In the genomic region with DNA sequence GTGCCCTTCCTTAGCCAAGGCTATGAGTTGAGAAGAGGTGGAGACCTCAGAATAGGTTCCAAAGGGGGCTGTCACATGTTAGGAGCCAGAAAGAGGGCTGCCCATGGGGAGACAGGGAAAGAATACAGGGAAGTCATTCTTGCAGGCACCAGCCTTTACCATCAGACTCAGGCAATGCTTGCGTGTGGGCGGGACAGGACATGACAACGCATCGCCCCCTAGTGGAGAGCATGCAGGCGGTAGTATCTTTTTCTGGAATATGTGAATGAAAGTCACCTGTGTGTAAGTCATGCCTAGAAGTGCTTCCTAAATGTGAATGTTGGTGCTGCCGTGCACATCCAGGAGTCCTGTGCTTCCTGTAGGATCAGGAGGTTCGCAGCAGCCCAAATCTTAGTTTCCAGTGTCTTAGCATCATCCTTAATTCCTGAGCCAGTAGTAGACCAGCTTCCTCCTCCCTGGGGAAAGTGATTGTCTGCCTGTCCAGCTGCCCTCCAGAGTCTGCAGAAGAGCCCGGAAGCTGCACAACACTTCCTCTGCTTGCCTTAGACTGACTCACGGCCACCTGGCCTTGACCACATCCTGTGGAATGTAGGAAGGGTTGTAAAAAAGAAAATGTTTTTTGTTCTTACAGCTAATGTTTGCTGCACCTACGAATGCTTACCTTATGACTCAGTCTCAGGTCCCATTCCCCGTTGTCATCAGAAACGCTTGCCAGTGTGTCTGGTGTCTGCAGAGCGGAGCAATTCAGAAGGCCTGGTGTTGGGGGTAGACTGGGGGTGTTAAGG, we compare ENCODE assay signal across 8 mouse cellular contexts. TPM values are rescaled to one million over a fixed set of nuclear protein-coding genes. Genes with fewer than 3 reads are reported as not detected.
DNase-seq lines count a peak whose midpoint lies in the region; ATAC-seq and TF ChIP-seq lines count a peak whose summit lies in the region.

No protein-coding gene starts in this region.

- peak; percentile 78 for TF ChIP-seq CTCF in gastrocnemius, adult 2 months (IDR thresholded peaks at IDR 0.05)

- H3K4me3 ChIP-seq in gastrocnemius, adult 2 months, result no peak overlapping the region
- H3K4me3 ChIP-seq in limb, embryonic 15.5 days, result no peak overlapping the region
- no peak overlapping the region for H3K4me3 ChIP-seq in stomach, embryonic 15.5 days (replicated peaks)

- no peak overlapping the region for H3K27ac ChIP-seq in gastrocnemius, adult 2 months
- H3K27ac ChIP-seq in limb, embryonic 15.5 days, result no peak overlapping the region
- peak overlapping the region; percentile 16; the same call in 1 of the 2 replicates for H3K27ac ChIP-seq in stomach, embryonic 15.5 days

- no peak overlapping the region for H3K9ac ChIP-seq in limb, embryonic 15.5 days
- H3K9ac ChIP-seq in stomach, embryonic 15.5 days, result no peak overlapping the region

- H3K9me3 ChIP-seq in limb, embryonic 15.5 days, result no peaks in the 10 kb centered on the region
- no peaks in the 10 kb centered on the region for H3K9me3 ChIP-seq in stomach, embryonic 15.5 days

- no peak overlapping the region for H3K4me2 ChIP-seq in limb, embryonic 15.5 days
- H3K4me2 ChIP-seq in stomach, embryonic 15.5 days, result no peak overlapping the region

- intact Hi-C loops in gastrocnemius, adult 2 months (cut with DNase I), result loop anchor here (1.0 to 5.0 kb wide), 2 partner anchors 109 to 130 kb away; no protein-coding TSS in a partner anchor

- DNase-seq in ovary, postnatal 10 days (ENCODE audit: low spot score), result peak; percentile 9
- DNase-seq in ovary, adult 18-20 months (ENCODE audit: low spot score), result no peak
- DNase-seq in cerebellum, postnatal 36 days, result peak; percentile 70 to 75
- peak; percentile 70 for DNase-seq in gastrocnemius, adult 2 months
- peak; percentile 67 for DNase-seq in kidney, adult 9 months
- peak; percentile 56 to 65 for DNase-seq in natural killer cell, adult 2 months (ENCODE audit: low spot score in 2 of 2)

- WGBS in limb, embryonic 15.5 days, result 39% methylated on average over 13 of the region's 13 CpGs
- 47% methylated on average over 13 of the region's 13 CpGs for WGBS in stomach, embryonic 15.5 days

- H3K36me3 ChIP-seq in limb, embryonic 15.5 days, result peaks cover 70% of the 10 kb centered on the region
- H3K36me3 ChIP-seq in stomach, embryonic 15.5 days, result peaks cover 21% of the 10 kb centered on the region

- H3K4me1 ChIP-seq in limb, embryonic 15.5 days, result peaks cover 9% of the 10 kb centered on the region; the same call in 1 of the 2 replicates
- H3K4me1 ChIP-seq in stomach, embryonic 15.5 days, result no peaks in the 10 kb centered on the region

- no peaks in the 10 kb centered on the region for H3K27me3 ChIP-seq in limb, embryonic 15.5 days
- H3K27me3 ChIP-seq in stomach, embryonic 15.5 days (replicated peaks), result no peaks in the 10 kb centered on the region

- 0 out of 2 replicates have a peak, but pooled peaks have one; percentile 45 for ATAC-seq in limb, embryonic 15.5 days (ENCODE audit: insufficient number of reproducible peaks, low FRiP score, low TSS enrichment, low read depth)
- ATAC-seq in stomach, embryonic 15.5 days (ENCODE audit: insufficient read depth, low FRiP score, low read depth), result peak; percentile 44; the same call in 1 of the 2 replicates

RNA-seq across cellular contexts. Expression of a gene that starts 35.3 kb away (rescaled TPM):
- not detected for total RNA-seq in gastrocnemius, adult 2 months (2021)
- 2.0 and 3.5 TPM in 2 replicates for polyA plus RNA-seq in limb, embryonic 15.5 days (2015; fragmentation: Nextera tagmentation; extraction: Ambion mirVana)
- 0.10 and 0.14 TPM in 2 replicates for polyA plus RNA-seq in stomach, embryonic 15.5 days (2015; fragmentation: Nextera tagmentation; extraction: Ambion mirVana)
